Mouse (Mus musculus): ENCODE results near the gene Gm21783.
"Not testable (repeated sequence)": the region's sequence is repeated elsewhere in the genome, so short reads cannot be mapped to it uniquely, and the experiment has no call there.

Gm21783 gene

DNA sequence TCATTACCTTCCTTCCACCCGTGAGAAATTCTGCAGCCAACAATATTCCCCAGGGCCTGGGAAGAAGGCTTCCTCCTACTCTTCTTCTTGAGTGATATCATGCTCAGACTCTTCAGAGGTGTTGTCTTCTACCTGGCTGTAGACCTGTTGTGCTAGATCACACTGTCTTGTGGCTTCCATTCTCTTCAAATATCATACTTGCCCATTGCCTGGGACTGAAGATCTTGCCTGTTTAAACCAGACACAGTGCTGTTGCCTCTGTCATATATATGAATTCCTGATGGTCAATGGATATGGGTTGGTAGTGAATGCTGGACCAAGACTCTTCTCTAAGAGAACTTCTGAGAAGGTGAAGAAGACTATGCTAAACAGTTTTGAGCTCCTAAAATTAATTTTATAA is at the start of gene Gm21783:
Gene Gm21783 (minus strand): TSS at position 101 of the 400 bp plus-strand sequence.
- not testable (repeated sequence) for DNase-seq (ENCODE audit: low spot score in 2 of 2)
